Mouse (Mus musculus): ENCODE data around the gene Trpc1. TPM values are rescaled to one million over a fixed set of nuclear protein-coding genes. Genes with fewer than 3 reads are reported as not detected.
A peak's percentile ranks its signal among the peaks of the same experiment; 100 is the strongest.

Trpc1 gene
- total and polyA plus RNA-seq, 2 experiments from 2014 or later: 9.6 to 23.2 TPM

DNA sequence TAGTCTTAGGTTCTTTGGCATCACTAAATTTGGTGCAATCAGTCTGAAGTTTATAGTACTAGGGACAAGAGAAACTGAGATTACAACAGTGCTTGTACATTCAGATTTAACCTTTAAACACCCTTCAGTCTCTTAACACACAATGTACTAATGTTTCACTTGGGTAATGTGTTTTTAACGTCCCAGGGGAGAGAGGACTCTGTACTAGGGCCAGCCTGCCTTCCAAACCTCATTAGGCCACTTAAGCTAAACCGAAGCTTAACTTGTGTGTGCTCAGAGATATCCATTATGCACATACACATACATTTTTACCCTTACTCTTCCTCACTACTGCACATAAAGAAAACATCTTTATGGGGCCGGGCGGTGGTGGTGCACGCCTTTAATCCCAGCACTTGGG, 2.9 kb downstream of the Trpc1 start:
- WGBS: 89% methylated on average over 5 of the region's 5 CpGs
- H3K9me3 ChIP-seq (ENCODE audit: low read length): no peaks in the 10 kb centered on the region

DNA sequence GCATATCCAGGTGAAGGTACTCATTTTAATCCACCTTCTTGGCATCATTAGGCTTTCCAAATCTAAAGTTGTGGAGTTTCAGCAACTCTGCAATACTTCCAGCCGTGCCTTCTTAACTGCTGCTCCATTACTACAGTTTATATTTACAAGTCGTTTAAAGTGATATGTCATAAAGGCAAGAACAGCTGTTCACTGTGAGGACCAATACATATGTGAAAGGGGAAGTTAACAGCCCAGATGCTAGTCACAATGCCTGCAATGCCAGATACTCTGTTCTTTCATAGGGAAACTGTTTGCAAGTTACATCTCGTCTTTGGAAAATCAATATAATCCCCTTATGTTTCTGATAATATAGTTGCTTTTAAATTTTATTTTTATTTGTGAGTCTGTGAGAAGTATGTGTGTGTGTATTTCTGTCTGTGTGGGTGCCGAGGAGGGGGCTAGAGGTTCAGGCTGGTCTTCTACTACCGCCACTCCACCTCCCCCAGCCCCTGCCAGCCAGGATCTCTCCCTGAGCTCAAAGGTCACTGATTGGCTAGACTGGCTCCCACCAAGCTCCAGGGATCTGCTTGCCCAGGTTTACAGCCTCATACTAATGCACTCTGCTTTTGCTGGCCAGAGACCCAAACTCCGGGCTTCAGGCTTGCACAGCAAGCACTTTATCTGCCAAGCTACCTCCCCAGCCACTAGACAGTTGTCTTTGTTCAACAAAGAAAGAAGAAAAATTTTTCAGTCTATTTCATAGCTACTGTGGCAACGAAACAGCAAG, 5.1 kb downstream of the Trpc1 start:
- DNase-seq (ENCODE audit: low spot score): peak; percentile 29
- peak; percentile 18; the same call in 1 of the 2 replicates for ATAC-seq
- Histone ChIP-seq H3K36me3 (ENCODE audit: insufficient read depth, low read length) (no peaks in the 10 kb centered on the region), H3K9me3 (ENCODE audit: low read length) (no peaks in the 10 kb centered on the region), H3K27ac (no peak overlapping the region), H3K9ac (replicated peaks; ENCODE audit: low read length) (no peak overlapping the region), H3K4me2 (ENCODE audit: low read depth, low read length) (0 out of 2 replicates have a peak overlapping the region, but pooled peaks have one; percentile 3), H3K4me1 (ENCODE audit: insufficient read depth, low read length) (peaks cover 6% of the 10 kb centered on the region; the same call in 1 of the 2 replicates), H3K4me3 (ENCODE audit: low read length) (no peak overlapping the region), H3K27me3 (ENCODE audit: insufficient read depth, low read length) (no peaks in the 10 kb centered on the region)
- TF ChIP-seq CTCF (IDR thresholded peaks at IDR 0.05; ENCODE audit: low read depth): no peak
- 58% methylated on average over 7 of the region's 7 CpGs for WGBS

More for the DNA sequence above, 2.9 kb downstream of the Trpc1 start:
- ATAC-seq (no peak), DNase-seq (ENCODE audit: low spot score) (no peak)
- Histone ChIP-seq H3K36me3 (ENCODE audit: insufficient read depth, low read length) (no peaks in the 10 kb centered on the region), H3K27me3 (ENCODE audit: insufficient read depth, low read length) (no peaks in the 10 kb centered on the region), H3K4me2 (ENCODE audit: low read depth, low read length) (no peak overlapping the region), H3K4me3 (ENCODE audit: low read length) (no peak overlapping the region), H3K9ac (replicated peaks; ENCODE audit: low read length) (no peak overlapping the region), H3K27ac (no peak overlapping the region), H3K4me1 (ENCODE audit: insufficient read depth, low read length) (peaks cover 6% of the 10 kb centered on the region; the same call in 1 of the 2 replicates)
- TF ChIP-seq CTCF (IDR thresholded peaks at IDR 0.05; ENCODE audit: low read depth): no peak

DNA sequence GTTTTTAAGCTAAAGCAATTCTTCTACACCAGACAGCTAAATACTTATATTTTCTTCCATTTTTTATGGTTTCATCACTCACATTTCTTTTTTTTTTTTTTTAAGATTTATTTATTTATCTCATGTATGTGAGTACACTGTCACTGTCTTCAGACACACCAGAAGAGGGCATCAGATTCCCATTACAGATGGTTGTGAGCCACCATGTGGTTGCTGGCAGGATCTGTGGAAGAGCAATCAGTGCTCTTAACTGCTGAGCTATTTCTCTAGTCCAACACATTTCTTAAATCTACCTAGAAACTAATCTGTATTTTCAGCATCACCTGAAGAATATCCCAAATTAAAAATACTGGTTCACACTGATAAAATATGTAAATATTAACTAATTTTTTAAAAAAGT, 13.9 kb downstream of the Trpc1 start:
- peak; percentile 48 for TF ChIP-seq CTCF (IDR thresholded peaks at IDR 0.05; ENCODE audit: low read depth)
- H3K9me3 ChIP-seq (ENCODE audit: low read length): no peaks in the 10 kb centered on the region
- no peak overlapping the region for H3K4me3 ChIP-seq (ENCODE audit: low read length)
- DNase-seq (ENCODE audit: low spot score): no peak
- no peaks in the 10 kb centered on the region for H3K4me1 ChIP-seq (ENCODE audit: insufficient read depth, low read length)
- no peak for ATAC-seq
- H3K27me3 ChIP-seq (ENCODE audit: insufficient read depth, low read length): no peaks in the 10 kb centered on the region
- no peak overlapping the region for H3K4me2 ChIP-seq (ENCODE audit: low read depth, low read length)
- no peak overlapping the region for H3K9ac ChIP-seq (replicated peaks; ENCODE audit: low read length)
- no peak overlapping the region for H3K27ac ChIP-seq
- H3K36me3 ChIP-seq (ENCODE audit: insufficient read depth, low read length): peaks cover 7% of the 10 kb centered on the region

DNA sequence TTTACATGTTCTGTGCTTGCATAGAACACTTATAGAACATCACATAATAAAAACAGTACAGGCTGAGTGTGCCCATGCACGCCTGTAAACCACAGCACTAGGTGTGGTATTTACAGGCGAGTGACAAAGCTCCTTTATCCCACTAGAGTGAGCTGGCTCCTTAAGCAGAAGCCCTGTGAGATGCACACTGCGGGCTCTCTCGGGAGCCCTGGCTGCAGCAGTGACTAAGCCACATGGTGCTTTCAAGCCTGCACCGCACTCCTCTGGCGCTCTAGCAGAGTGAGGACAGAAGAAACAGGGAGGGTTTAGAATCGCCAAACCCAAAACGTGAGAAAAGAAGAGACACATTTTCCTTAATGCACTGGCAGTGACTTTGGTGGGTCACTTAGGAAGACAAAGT, 37.6 kb downstream of the Trpc1 start:
- H3K9ac ChIP-seq (replicated peaks; ENCODE audit: low read length): no peak overlapping the region
- WGBS: 33% methylated on average over 8 of the region's 8 CpGs
- ATAC-seq: no peak
- H3K4me2 ChIP-seq (ENCODE audit: low read depth, low read length): no peak overlapping the region
- H3K27me3 ChIP-seq (ENCODE audit: insufficient read depth, low read length): no peaks in the 10 kb centered on the region
- no peak overlapping the region for H3K27ac ChIP-seq
- no peak overlapping the region for H3K4me3 ChIP-seq (ENCODE audit: low read length)
- peaks cover 17% of the 10 kb centered on the region; the same call in 1 of the 2 replicates for H3K36me3 ChIP-seq (ENCODE audit: insufficient read depth, low read length)
- DNase-seq (ENCODE audit: low spot score): peak; percentile 13
- H3K4me1 ChIP-seq (ENCODE audit: insufficient read depth, low read length): no peaks in the 10 kb centered on the region
- H3K9me3 ChIP-seq (ENCODE audit: low read length): no peaks in the 10 kb centered on the region
- no peak for TF ChIP-seq CTCF (IDR thresholded peaks at IDR 0.05; ENCODE audit: low read depth)

DNA sequence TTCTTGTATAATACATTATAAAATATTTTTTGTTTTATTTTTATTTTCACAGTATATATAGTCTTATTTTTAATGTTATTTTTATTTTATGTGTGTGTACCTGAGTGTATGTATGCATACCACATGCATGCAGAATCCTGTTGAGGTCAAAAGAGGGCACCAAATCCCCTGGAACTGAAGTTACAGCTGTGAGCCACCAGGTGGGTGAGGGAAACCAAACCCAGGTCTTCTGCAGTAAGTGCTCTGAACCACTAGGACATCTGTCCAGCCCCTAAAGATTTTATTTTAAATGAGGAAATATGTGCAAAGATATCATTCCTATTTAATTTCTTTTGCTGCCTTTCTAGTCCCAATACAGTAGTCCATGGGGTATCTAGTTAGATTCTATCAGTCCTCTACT, 41.2 kb downstream of the Trpc1 start:
- no peaks in the 10 kb centered on the region for H3K4me1 ChIP-seq (ENCODE audit: insufficient read depth, low read length)
- peaks cover 9% of the 10 kb centered on the region; the same call in 1 of the 2 replicates for H3K36me3 ChIP-seq (ENCODE audit: insufficient read depth, low read length)
- H3K9me3 ChIP-seq (ENCODE audit: low read length): no peaks in the 10 kb centered on the region
- H3K4me2 ChIP-seq (ENCODE audit: low read depth, low read length): no peak overlapping the region
- no peaks in the 10 kb centered on the region for H3K27me3 ChIP-seq (ENCODE audit: insufficient read depth, low read length)
- no peak overlapping the region for H3K9ac ChIP-seq (replicated peaks; ENCODE audit: low read length)
- no peak overlapping the region for H3K27ac ChIP-seq
- TF ChIP-seq CTCF (IDR thresholded peaks at IDR 0.05; ENCODE audit: low read depth): peak; percentile 39
- no peak for DNase-seq (ENCODE audit: low spot score)
- ATAC-seq: 0 out of 2 replicates have a peak, but pooled peaks have one; percentile 29
- no peak overlapping the region for H3K4me3 ChIP-seq (ENCODE audit: low read length)

DNA sequence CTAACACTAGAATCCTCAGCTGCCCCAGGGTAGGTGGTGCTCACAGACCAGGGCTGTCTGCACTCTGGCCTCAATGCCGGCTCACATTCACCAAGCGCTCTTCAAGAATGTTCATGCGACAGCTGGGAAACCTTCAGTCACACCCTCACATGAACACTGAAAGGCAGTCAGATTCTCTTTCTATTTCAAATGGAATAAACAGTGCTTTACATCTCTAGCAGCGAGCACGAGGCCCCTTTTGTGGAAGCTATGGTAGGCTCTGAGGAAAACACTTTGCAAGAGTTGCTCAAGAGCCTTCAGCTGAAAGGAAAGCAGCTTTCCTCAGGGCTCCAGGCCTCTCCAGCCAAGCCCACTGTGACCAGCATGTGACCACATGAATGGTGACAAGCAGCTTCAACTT, 44.8 kb downstream of the Trpc1 start:
- WGBS: 89% methylated on average over 5 of the region's 5 CpGs
- no peak overlapping the region for H3K27ac ChIP-seq
- no peak overlapping the region for H3K4me2 ChIP-seq (ENCODE audit: low read depth, low read length)
- DNase-seq (ENCODE audit: low spot score): no peak
- H3K4me3 ChIP-seq (ENCODE audit: low read length): no peak overlapping the region
- no peaks in the 10 kb centered on the region for H3K4me1 ChIP-seq (ENCODE audit: insufficient read depth, low read length)
- no peak for ATAC-seq
- H3K36me3 ChIP-seq (ENCODE audit: insufficient read depth, low read length): peaks cover 9% of the 10 kb centered on the region; the same call in 1 of the 2 replicates
- no peaks in the 10 kb centered on the region for H3K9me3 ChIP-seq (ENCODE audit: low read length)
- no peak overlapping the region for H3K9ac ChIP-seq (replicated peaks; ENCODE audit: low read length)
- no peaks in the 10 kb centered on the region for H3K27me3 ChIP-seq (ENCODE audit: insufficient read depth, low read length)
- no peak for TF ChIP-seq CTCF (IDR thresholded peaks at IDR 0.05; ENCODE audit: low read depth)

DNA sequence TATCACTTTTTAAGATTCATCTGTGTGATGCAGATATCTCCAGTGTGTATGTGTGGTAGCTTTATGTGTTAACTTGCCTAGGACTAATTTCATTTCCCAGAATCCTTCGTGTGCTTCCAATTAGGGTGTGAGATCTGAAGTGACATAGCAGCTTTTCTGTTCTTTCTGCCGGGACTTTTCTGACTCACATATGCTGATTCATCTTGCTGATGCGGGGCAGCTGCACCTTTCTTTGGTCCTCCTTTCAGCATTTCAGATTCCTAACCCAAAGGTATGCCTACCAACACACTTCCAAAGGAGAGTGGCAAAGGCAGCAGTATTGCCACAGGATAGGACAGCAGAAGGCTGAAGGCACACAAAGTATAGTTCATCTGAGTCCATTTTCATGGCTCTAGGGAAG, 46.1 kb downstream of the Trpc1 start:
- DNase-seq (ENCODE audit: low spot score) (no peak), ATAC-seq (no peak)
- Histone ChIP-seq H3K9me3 (ENCODE audit: low read length) (no peaks in the 10 kb centered on the region), H3K4me2 (ENCODE audit: low read depth, low read length) (no peak overlapping the region), H3K9ac (replicated peaks; ENCODE audit: low read length) (no peak overlapping the region), H3K36me3 (ENCODE audit: insufficient read depth, low read length) (peaks cover 3% of the 10 kb centered on the region; the same call in 1 of the 2 replicates), H3K4me3 (ENCODE audit: low read length) (no peak overlapping the region), H3K27ac (no peak overlapping the region), H3K4me1 (ENCODE audit: insufficient read depth, low read length) (no peaks in the 10 kb centered on the region), H3K27me3 (ENCODE audit: insufficient read depth, low read length) (no peaks in the 10 kb centered on the region)
- no peak for TF ChIP-seq CTCF (IDR thresholded peaks at IDR 0.05; ENCODE audit: low read depth)
- 84% methylated on average over 3 of the region's 3 CpGs for WGBS

Data from hindbrain, postnatal 0 days (tissue).